Mouse (Mus musculus): ENCODE results near the gene Ccdc30.
"Not testable (repeated sequence)": the region's sequence is repeated elsewhere in the genome, so short reads cannot be mapped to it uniquely, and the experiment has no call there.

Ccdc30 gene

DNA sequence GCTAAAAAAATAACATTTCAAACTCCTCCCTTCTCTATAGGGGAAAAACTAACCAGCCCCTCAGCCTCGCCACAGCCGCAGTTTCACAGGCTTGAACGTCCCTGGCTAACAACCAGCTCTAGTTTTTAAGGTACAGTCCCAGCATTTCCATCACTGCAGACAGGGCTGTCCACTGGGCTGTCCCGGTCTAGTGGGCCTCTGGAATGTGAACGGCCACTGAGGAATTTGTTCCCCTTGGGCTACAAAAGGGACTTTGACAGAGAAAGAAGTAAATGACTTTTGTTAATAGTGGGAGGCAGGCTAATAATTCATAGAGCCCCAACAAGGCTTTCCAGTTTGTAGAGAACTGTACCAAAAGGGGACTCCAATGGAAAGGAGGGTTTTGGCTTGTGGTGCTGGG is 109.9 kb downstream of the Ccdc30 start:
- DNase-seq (ENCODE audit: low spot score), result no peak

DNA sequence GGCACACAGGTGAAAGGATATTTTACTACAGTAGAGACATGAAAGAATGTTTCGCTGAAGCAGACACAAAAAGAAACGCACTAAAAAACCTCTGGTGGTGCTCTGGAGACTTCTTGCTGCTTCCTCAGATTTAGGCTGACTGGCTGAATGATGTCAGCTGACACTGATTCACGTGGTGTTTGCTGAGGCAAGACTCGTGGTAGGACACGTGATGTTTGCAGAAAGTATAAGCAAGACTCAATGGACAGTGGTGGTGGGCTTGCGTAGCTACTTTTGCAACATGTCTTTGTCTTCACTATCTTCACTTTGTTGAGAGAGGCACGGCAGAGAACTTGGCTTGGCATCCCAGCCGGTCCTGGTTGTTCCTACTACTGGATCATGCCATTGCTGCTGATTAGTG is 112.0 kb downstream of the Ccdc30 start:
- DNase-seq (ENCODE audit: low spot score), result no peak

GRCm38 (mm10) chr4:119301777-119302176 is 113.5 kb downstream of the Ccdc30 start:
- no peak for DNase-seq (ENCODE audit: low spot score)

DNA sequence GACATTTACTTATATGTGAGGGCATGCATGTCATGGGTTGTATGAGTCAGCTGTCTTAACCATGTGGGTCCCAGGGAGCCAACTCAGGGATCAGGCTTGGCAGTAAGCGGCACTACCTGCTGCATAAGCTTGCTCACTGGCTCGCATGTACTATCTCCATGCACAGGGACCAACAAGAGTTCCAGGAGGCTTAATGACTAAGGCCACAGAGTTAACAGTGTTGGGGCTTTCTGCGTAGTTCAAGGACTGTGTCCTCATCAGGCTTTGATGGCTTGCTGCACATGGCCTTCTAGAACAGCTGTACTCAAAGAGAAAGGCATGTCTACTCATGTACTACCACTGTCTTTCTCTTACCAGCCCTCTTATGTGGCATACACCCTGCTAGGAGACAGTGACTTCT is 114.6 kb downstream of the Ccdc30 start:
- DNase-seq (ENCODE audit: low spot score), result no peak

- no peak for DNase-seq (ENCODE audit: low spot score)
These were observed 118.0 kb downstream of the Ccdc30 start for GRCm38 (mm10) chr4:119297361-119297760.

DNA sequence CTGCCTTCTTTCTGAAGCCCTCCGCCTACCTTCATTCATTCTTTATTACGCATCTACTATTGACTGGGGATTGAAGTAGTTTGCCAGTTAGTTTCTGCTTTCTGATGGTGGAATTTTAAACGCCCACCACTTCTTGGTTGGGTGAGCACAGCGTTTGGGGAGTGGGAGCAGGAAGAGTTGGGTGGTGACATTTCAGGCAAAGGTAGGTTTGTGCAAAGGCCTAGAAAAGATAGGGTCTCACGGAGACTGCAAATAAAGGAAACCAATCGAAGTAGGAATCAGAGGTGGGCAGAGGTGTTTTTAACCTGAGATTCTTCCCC is 120.2 kb downstream of the Ccdc30 start:
- no peak for DNase-seq (ENCODE audit: low spot score)

DNA sequence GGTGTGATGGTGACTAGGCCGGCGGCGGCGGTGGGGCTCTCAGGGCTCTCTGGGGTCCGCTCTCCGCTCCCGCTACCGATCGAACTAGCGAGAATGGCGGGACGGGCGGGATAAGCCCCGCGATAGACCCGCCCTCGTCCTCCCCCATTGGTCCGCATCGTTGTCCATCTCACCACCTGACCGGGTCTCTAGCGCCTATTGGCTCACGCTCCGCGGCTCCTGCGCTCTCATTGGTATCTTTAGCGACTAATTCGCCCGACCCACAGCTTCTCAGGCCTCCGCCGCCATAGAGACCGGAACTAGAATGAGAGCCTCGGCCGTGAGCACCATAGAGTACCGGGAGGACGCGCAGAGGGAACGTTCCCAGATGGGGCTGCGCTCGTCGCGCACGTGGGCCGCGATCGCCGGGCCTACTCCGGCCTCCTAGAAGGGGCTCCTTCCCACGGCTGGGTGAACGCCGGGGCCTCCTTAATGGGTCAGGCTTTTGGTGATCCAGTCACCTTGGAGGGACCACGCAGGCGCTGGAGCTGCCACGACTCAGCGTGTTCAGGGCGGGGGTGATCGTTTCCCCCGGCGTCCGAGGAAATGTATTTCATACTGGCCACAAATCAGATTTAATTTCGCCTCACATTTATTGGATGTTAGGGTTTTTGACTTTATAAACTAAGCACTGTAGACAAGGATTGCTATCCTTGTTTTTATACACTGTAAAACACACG is 120.7 kb downstream of the Ccdc30 start, which contains the start of gene Ybx1:
Ybx1 (minus strand) TSS at position 190 of the 719 bp plus-strand sequence.
- peak; percentile 99 for DNase-seq (ENCODE audit: low spot score)

GRCm38 (mm10) chr4:119293574-119294258 is 121.6 kb downstream of the Ccdc30 start:
- DNase-seq (ENCODE audit: low spot score), result peak; percentile 8

- peak; percentile 29 for DNase-seq (ENCODE audit: low spot score)
These were observed 122.3 kb downstream of the Ccdc30 start for GRCm38 (mm10) chr4:119292771-119293573.

- DNase-seq (ENCODE audit: low spot score), result no peak
These were observed 123.4 kb downstream of the Ccdc30 start for GRCm38 (mm10) chr4:119291921-119292320.

DNA sequence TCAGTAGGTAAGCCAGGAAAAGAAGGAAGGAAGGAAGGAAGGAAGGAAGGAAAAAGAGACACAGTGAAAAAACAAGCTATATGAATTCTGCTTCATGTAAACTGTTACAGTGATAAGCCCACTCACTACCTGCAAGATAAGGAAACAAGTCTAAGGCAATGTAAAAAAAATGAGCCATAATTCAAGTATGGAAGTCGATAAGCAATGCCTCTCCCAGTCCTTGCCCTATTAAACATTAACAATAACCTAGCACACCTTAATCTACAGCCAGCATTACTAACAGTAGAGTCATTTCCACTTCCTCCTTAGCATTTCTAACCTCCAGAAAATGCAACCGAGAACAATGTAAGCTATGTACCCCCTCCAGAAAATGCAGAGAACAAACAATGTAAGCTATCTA is 130.0 kb downstream of the Ccdc30 start:
- no peak for DNase-seq (ENCODE audit: low spot score)

GRCm38 (mm10) chr4:119284861-119285260 is 130.5 kb downstream of the Ccdc30 start:
- DNase-seq (ENCODE audit: low spot score), result no peak

GRCm38 (mm10) chr4:119278784-119279183 is 136.5 kb downstream of the Ccdc30 start:
- not testable (repeated sequence) for DNase-seq (ENCODE audit: low spot score)

DNA sequence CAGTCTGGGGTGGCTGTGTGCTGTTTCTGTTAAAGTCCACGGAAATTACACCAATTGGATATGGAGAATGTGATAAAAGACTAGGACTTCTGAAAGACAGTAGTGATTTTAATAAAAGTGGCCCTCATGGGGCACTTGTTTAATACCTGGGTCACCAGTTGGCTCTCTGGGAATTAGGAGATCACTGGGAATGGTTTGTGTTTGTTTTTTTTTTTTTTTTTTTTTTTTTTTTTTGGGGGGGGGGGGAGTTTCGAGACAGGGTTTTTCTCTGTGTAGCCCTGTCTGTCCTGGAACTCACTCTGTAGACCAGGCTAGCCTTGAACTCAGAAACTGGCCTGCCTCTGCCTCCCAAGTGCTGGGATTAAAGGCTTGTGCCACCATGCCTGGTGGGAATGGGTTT is 139.6 kb downstream of the Ccdc30 start:
- DNase-seq (ENCODE audit: low spot score), result no peak

GRCm38 (mm10) chr4:119275226-119275625 is 140.1 kb downstream of the Ccdc30 start:
- no peak for DNase-seq (ENCODE audit: low spot score)

- DNase-seq (ENCODE audit: low spot score), result no peak
These were observed 140.7 kb downstream of the Ccdc30 start for GRCm38 (mm10) chr4:119274627-119275026.
